Mouse (Mus musculus) retina, postnatal 7 days (tissue): Measurements from ENCODE around the gene Ear6.

Experiments
- DNase-seq: peaks from one replicate; pipeline ENCODE4 v3.0.0-alpha.2; 2012; ENCODE audit warnings: low read depth, low spot score

The Ear6 gene

GRCm38 (mm10) chr14:51893809-51894208, 40.3 kb downstream of the Ear6 start:
- DNase-seq: no peak

DNA sequence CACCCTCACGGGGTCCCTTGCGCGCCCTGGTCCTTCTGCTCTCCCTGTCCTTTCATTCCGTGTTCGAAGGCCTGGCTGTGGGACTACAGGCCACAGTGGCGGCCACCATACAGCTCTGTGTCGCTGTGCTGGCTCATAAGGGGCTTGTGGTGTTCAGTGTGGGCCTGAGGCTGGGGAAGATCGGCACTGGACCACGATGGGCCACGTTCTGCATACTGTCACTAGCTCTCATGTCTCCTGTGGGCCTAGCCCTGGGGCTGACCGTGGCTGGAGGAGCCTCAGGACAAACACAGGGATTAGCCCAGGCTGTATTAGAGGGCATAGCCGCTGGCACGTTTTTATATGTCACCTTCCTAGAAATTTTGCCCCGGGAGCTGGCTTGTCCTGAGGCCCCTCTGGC, 41.6 kb downstream of the Ear6 start:
- no peak for DNase-seq

- DNase-seq: no peak
Measured at GRCm38 (mm10) chr14:51896019-51896418, 42.5 kb downstream of the Ear6 start.

DNA sequence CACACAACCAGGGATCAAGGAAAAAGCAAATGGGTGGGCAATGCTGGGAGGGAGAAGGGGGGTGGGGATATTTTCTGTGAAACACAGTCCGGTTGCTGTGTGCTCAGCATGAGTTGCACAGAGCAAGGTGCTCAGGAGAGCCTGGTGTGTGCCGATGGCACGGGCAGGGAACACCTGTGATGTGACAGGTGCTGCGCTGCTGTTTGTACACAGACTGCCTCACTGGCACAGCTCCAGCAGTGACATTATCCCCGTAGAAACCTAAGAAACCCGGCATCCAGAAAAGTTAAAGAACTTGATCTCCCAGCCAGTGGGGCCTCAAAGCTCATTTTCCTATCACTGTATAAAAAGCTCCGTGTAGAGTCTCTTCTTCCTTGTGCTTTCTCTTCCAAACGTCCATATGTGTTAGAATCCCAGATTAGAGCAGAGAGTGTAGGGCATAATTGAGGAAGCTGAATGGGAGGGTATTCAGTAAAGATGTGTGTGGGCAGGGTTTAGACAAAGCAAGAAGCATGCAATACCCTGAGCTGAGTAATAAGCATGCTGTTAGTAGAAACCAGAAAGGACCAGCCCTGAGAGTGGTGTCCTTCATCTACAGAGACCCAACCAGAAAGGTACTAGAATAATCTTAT, 43.2 kb downstream of the Ear6 start:
- DNase-seq: no peak

GRCm38 (mm10) chr14:51899351-51899750, 45.9 kb downstream of the Ear6 start:
- no peak for DNase-seq

DNA sequence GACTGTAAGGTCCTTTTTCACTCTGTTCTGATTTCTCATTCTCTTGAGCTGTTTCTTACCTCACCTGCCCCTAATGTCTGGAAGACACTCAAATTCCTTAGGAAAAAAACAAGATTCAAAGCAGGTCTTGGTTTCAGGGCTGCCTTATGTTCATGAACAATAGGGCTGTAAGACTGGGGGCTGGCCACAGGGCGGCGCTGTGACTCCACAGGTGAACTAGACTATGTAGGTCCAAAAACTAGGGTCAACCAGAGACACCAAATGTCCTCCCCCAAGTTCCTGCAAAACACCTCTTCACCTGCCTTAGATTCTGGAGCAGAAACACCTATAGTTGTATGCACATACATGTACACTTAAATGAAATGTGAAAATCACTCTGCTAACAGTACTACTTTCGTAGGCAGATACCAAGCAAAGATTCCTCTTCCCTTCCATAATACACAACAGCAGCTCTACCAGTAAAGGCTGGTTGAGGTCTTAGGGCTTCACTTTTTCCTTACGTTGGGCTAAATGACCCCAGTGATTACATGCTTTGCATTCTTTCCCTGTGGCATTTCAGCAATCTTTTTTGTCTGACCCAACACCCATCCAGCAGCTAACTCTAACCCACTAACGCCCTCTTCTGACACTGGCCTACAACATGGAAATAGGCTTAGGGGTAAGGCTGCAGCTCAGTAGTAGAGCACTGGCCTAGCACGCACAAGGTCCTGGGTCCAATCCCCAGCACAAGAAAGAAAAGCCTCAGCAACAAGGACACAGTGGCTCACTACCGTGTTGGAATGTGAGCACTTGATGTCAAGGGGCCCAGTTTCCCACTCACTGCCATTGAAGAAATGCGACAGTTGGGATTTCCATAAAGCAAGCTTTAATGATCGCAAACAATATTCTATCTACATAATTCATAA, 49.6 kb downstream of the Ear6 start:
- DNase-seq: peak; percentile 51

- no peak for DNase-seq
Measured at GRCm38 (mm10) chr14:51903782-51904181, 50.3 kb downstream of the Ear6 start.
